Mouse (Mus musculus): ENCODE measurements at regions not wholly inside any gene's neighbourhood (a gene's known extent, or its start where the extent isn't known, plus 50 kb on each side); places are given as distances from the start of the nearest gene placed in this dataset.

GRCm38 (mm10) chr12:77780885-77781698 lies 412.9 kb upstream of the Gm6657 start:
- peak overlapping the region; percentile 19; the same call in 1 of the 2 replicates for H3K4me3 ChIP-seq
- H3K27ac ChIP-seq: peak overlapping the region; percentile 74
- peak; percentile 95 for TF ChIP-seq CTCF (conservative IDR thresholded peaks at IDR 0.05)
- peak; percentile 82 to 94 for DNase-seq (ENCODE audit: low spot score in 2 of 2)

- H3K27ac ChIP-seq: no peak overlapping the region
- no peak for DNase-seq (ENCODE audit: low spot score in 2 of 2)
- no peak for TF ChIP-seq CTCF (conservative IDR thresholded peaks at IDR 0.05)
- H3K4me3 ChIP-seq: no peak overlapping the region
Observed at GRCm38 (mm10) chr12:77783909-77784308, 410.1 kb upstream of the Gm6657 start.

GRCm38 (mm10) chr12:77785647-77786046 lies 408.4 kb upstream of the Gm6657 start:
- DNase-seq (ENCODE audit: low spot score in 2 of 2): peak in 1 of 2 experiments; percentile 23
- 0 out of 2 replicates have a peak overlapping the region, but pooled peaks have one; percentile 3 for H3K27ac ChIP-seq
- no peak; the same call in 1 of the 2 replicates for TF ChIP-seq CTCF (conservative IDR thresholded peaks at IDR 0.05)
- no peak overlapping the region for H3K4me3 ChIP-seq

- no peak overlapping the region for H3K4me3 ChIP-seq
- H3K27ac ChIP-seq: no peak overlapping the region
- no peak for TF ChIP-seq CTCF (conservative IDR thresholded peaks at IDR 0.05)
- no peak for DNase-seq (ENCODE audit: low spot score in 2 of 2)
Observed at GRCm38 (mm10) chr12:77786678-77787077, 407.4 kb upstream of the Gm6657 start.

DNA sequence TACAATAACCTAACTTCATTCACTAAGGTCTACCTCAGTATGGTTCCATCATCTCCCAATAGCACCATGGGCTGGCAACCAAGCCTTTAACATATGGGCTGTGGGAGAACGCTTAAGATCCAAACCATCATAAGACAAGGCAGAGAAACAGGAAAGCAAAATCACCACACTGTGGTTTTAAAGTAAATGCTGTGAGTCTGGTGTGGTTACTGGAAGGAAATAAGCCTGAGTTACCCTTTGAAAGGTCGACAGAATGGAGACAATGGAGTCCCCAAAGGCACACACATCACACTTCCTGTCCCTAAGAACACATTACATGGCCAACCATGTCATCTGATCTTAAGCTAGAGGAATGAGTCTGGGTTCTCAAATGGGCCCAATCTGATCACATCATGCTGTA lies 405.8 kb upstream of the Gm6657 start:
- H3K27ac ChIP-seq: no peak overlapping the region
- H3K4me3 ChIP-seq: no peak overlapping the region
- no peak for DNase-seq (ENCODE audit: low spot score in 2 of 2)
- TF ChIP-seq CTCF (conservative IDR thresholded peaks at IDR 0.05): no peak

DNA sequence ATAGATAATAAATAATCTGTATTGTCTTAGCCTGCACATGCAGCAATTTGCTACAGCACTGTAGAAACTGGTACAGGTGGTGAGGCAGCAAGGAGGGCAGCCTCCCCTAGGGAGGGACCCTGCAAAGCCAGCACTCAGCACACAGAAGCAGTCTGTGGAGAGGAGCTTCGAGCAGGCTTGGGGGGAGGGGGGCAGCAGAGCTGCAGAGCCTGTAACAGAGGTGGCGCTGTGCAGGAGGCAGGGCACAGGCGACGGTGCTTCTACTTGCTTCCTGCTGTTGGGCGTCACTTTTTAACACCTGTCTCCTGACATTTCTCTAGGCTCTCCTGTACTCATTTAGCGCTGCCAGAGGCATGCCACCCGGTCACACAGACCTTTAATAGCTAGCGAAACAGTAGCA lies 404.6 kb upstream of the Gm6657 start:
- Histone ChIP-seq H3K4me3 (no peak overlapping the region), H3K27ac (no peak overlapping the region)
- TF ChIP-seq CTCF (conservative IDR thresholded peaks at IDR 0.05): peak; percentile 57
- no peak for DNase-seq (ENCODE audit: low spot score in 2 of 2)

DNA sequence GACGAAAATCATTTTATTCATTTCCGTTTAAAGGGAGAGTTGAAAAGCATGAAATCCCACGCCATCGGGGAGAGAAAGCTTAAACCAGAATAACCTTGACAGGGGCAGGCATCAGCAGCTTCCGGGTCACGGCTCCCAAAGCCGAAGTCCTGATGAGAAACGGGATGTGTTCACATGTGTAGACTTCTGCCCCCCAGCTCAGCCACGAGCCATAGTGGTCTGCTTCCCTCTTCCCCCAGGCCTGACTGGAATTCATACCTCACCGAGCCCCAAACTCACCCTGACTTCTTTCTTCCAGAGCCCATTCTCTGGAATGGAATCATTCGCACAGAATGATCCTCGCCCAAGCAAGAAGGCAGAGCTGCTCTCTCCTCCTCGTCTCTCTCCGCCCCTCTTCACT lies 404.2 kb upstream of the Gm6657 start:
- H3K4me3 ChIP-seq: no peak overlapping the region
- no peak overlapping the region for H3K27ac ChIP-seq
- no peak for DNase-seq (ENCODE audit: low spot score in 2 of 2)
- no peak for TF ChIP-seq CTCF (conservative IDR thresholded peaks at IDR 0.05)

GRCm38 (mm10) chr12:77790891-77791672 lies 403.0 kb upstream of the Gm6657 start:
- TF ChIP-seq CTCF (conservative IDR thresholded peaks at IDR 0.05): no peak
- Histone ChIP-seq H3K4me3 (peak overlapping the region; percentile 18; the same call in 1 of the 2 replicates), H3K27ac (peak overlapping the region; percentile 59; the same call in 1 of the 2 replicates)
- DNase-seq (ENCODE audit: low spot score in 2 of 2): no peak

GRCm38 (mm10) chr12:77798516-77798915 lies 395.5 kb upstream of the Gm6657 start:
- TF ChIP-seq CTCF (conservative IDR thresholded peaks at IDR 0.05): no peak
- no peak overlapping the region for H3K4me3 ChIP-seq
- no peak overlapping the region for H3K27ac ChIP-seq
- DNase-seq (ENCODE audit: low spot score in 2 of 2): no peak

DNA sequence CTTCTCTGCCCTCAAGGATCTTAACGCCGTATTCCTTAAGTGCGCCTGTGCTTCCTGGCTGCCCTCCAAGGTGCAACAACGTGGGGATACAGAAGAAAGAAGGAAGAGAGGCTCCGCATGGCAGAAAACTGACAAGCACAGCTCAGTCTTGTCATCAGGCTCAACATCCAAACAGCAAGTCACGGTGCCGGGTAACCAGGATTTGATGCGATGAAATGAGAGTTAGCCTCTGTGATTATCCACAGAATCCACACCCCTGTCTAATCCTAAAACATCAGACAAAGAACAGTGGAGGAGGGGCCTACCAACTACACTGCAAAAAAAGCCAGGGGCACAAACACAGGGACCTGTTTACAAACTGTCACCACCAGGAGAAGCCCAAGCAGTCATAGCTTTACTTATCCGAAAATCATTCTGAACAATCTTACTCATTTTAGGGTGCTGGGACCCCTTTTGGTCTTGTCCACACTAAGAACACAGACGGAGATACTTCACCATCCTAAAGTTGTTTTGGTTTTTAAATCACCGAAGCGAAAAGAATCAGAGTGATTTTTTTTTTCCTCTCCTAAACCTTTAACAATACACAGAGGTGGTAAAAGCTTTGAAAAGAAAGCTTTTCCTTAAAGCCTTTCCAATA lies 394.8 kb upstream of the Gm6657 start:
- Histone ChIP-seq H3K4me3 (no peak overlapping the region), H3K27ac (no peak overlapping the region)
- no peak for DNase-seq (ENCODE audit: low spot score in 2 of 2)
- TF ChIP-seq CTCF (conservative IDR thresholded peaks at IDR 0.05): no peak

GRCm38 (mm10) chr12:77807674-77808073 lies 386.4 kb upstream of the Gm6657 start:
- no peak overlapping the region for H3K27ac ChIP-seq
- no peak for DNase-seq (ENCODE audit: low spot score in 2 of 2)
- no peak for TF ChIP-seq CTCF (conservative IDR thresholded peaks at IDR 0.05)
- no peak overlapping the region for H3K4me3 ChIP-seq

- peak in 1 of 2 experiments; percentile 59 for DNase-seq (ENCODE audit: low spot score in 2 of 2)
- peak; percentile 87 for TF ChIP-seq CTCF (conservative IDR thresholded peaks at IDR 0.05)
- Histone ChIP-seq H3K27ac (no peak overlapping the region), H3K4me3 (no peak overlapping the region)
Observed at GRCm38 (mm10) chr12:77811276-77811675, 382.8 kb upstream of the Gm6657 start.

- Histone ChIP-seq H3K27ac (no peak overlapping the region), H3K4me3 (no peak overlapping the region)
- DNase-seq (ENCODE audit: low spot score in 2 of 2): no peak
- no peak for TF ChIP-seq CTCF (conservative IDR thresholded peaks at IDR 0.05)
Observed at GRCm38 (mm10) chr12:77819456-77819855, 374.6 kb upstream of the Gm6657 start.
